Mouse (Mus musculus): Measurements from ENCODE around the gene Pdcd2l.

DNA sequence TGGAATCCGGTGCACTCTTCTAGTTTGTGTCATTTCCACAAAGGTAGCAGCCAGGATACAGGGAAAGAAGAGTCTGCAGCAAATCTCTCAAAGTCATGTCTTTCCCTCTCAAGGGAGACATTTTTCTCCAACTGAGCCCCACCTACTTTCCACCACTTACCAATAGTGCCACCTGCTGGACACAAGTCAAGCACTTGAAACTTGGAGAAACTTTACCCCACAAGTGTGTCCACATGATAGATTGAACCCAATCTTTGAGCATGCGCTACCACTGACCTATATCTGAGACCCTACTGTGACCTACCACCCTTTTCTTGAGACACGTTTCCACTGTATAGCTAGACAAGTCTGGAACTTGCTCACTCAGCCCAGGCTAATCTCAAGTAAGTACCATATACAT, 1.9 kb upstream of the Pdcd2l start:
- TF ChIP-seq CTCF (IDR thresholded peaks at IDR 0.05; ENCODE audit: extremely low read depth, insufficient read depth, insufficient read length, insufficient replicate concordance) (peak; percentile 38; the same call in 1 of the 2 replicates), POLR2A (IDR thresholded peaks at IDR 0.05; ENCODE audit: low read depth, low read length) (no peak)

All from spleen, adult 2 months (tissue).